Mouse (Mus musculus): ENCODE data around the gene Pccb. TPM values are rescaled to one million over a fixed set of nuclear protein-coding genes. Genes with fewer than 3 reads are reported as not detected.
A peak's percentile ranks its signal among the peaks of the same experiment; 100 is the strongest.

The Pccb gene
- 16.9 and 19.1 TPM in 2 replicates for polyA plus RNA-seq (2016; fragmentation: Nextera tagmentation; extraction: Ambion mirVana)

DNA sequence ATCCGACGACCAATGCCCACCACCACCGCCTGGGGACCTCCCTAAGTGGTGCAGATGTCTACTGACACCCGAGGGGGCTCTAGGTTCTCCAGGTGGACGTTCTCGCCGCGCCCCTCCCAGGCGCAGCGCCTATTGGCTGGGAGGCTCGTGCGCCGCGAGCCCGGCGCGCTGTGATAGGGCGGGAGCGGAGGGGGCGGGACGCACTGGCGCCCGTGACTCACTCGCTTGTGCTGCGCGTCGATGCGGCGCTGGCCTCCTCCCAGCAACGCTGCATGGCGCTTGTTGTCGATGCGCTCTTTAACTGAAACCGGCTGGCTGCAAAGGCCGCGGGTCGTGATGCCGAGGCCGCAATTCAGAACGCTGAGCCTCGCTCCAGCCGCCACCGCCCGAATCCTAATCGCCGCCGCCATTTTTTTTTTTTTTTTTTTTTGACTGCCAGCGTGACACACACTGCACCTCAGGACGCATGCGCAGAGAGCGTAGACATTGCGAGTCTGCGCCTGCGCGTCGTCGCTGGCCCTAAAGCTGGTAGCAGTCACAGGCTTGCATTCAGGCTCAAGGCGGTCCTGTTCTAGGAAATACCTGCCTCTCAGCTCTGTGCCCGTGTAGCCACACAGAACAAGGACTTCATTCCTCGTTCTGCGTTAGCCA, at the start of gene Pccb:
Gene Pccb (minus strand): TSS at position 451 of the 651 bp plus-strand sequence.
- peak; percentile 100 for ATAC-seq (ENCODE audit: low FRiP score, low read depth)
- under 1% methylated on average over 58 of the region's 61 CpGs for WGBS
- H3K9me3 ChIP-seq: no peaks in the 10 kb centered on the region
- peak within 1 kb of the TSS; percentile 69 for H3K9ac ChIP-seq (replicated peaks)
- H3K36me3 ChIP-seq: no peaks in the 10 kb centered on the region
- H3K27me3 ChIP-seq: no peaks in the 10 kb centered on the region
- peak within 1 kb of the TSS; percentile 67 for H3K4me3 ChIP-seq
- H3K4me1 ChIP-seq: peaks cover 9% of the 10 kb centered on the region; the same call in 1 of the 2 replicates
- peak within 1 kb of the TSS; percentile 57 for H3K4me2 ChIP-seq (replicated peaks)
- H3K27ac ChIP-seq (replicated peaks): peak within 1 kb of the TSS; percentile 96

- no peak overlapping the region for H3K27ac ChIP-seq (replicated peaks)
- H3K36me3 ChIP-seq: no peaks in the 10 kb centered on the region
- ATAC-seq (ENCODE audit: low FRiP score, low read depth): no peak
- 97% methylated on average over 3 of the region's 3 CpGs for WGBS
- H3K4me1 ChIP-seq: peaks cover 15% of the 10 kb centered on the region
- H3K4me3 ChIP-seq: no peak overlapping the region
- no peak overlapping the region for H3K9ac ChIP-seq (replicated peaks)
- H3K4me2 ChIP-seq (replicated peaks): no peak overlapping the region
- no peaks in the 10 kb centered on the region for H3K27me3 ChIP-seq
- no peaks in the 10 kb centered on the region for H3K9me3 ChIP-seq
Measured at GRCm38 (mm10) chr9:101083728-101084127, 49.0 kb upstream of the Pccb start.

DNA sequence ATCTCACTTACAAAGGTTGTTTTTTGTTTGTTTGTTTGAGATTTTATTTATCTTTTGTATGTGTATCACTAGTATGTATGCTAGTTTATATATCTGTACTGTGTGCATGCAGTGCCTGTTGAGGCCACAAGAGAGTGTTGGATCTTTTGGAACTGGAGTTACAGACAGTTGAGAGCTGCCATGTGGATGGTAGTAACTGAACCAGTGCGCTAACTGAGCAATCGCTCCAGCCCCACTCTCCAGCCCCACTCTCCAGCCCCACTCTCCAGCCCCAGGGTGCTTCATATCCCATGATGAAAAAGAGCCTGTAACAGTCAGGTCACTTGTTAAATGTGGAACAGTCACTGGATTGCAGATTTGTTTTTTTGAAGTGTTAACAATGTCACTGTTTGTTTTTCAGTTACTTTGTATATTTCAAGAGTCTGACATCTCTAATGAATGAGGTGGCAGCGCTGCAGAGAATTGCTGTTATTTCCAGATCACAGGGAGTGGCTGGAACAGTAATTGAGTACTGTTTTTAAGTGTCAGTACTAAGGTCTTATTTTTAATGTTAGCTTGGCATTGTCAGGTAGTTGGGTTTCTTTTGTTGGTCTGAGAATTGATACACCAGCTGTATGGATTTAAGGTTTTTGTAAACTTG, 45.5 kb upstream of the Pccb start:
- Histone ChIP-seq H3K4me1 (peaks cover 37% of the 10 kb centered on the region), H3K27me3 (no peaks in the 10 kb centered on the region), H3K27ac (replicated peaks) (no peak overlapping the region), H3K9ac (replicated peaks) (no peak overlapping the region), H3K4me3 (no peak overlapping the region), H3K9me3 (no peaks in the 10 kb centered on the region), H3K36me3 (no peaks in the 10 kb centered on the region), H3K4me2 (replicated peaks) (no peak overlapping the region; the same call in 1 of the 2 replicates)
- ATAC-seq (ENCODE audit: low FRiP score, low read depth): no peak
- 81% methylated on average over 3 of the region's 3 CpGs for WGBS

DNA sequence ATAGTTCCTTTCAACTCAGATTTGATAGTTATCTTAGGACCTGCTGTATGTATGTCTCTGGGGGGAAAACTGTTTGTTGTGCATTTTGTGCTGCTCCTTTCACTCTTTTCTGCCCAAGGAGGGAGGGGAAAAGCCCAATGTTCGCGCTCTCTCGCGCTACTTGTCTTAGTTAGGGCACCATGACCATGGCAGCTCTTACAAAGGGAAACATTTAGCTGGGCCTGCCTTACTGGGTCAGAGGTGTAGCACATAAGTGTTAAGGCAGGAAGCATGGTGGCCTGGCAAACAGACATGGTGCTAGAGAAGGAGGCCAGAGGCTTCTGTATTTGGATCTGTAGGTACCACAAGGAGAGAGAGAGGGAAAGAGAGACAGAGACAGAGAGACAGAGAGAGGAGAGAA, 43.9 kb upstream of the Pccb start:
- Histone ChIP-seq H3K4me2 (replicated peaks) (peak overlapping the region; percentile 93), H3K9ac (replicated peaks) (no peak overlapping the region), H3K27ac (replicated peaks) (no peak overlapping the region), H3K9me3 (no peaks in the 10 kb centered on the region), H3K4me1 (peaks cover 37% of the 10 kb centered on the region), H3K27me3 (no peaks in the 10 kb centered on the region), H3K36me3 (no peaks in the 10 kb centered on the region), H3K4me3 (peak overlapping the region; percentile 1)
- 72% methylated on average over 4 of the region's 4 CpGs for WGBS
- no peak for ATAC-seq (ENCODE audit: low FRiP score, low read depth)

- H3K36me3 ChIP-seq: no peaks in the 10 kb centered on the region
- no peaks in the 10 kb centered on the region for H3K9me3 ChIP-seq
- peak overlapping the region; percentile 93 for H3K4me2 ChIP-seq (replicated peaks)
- no peaks in the 10 kb centered on the region for H3K27me3 ChIP-seq
- ATAC-seq (ENCODE audit: low FRiP score, low read depth): no peak
- H3K4me1 ChIP-seq: peaks cover 37% of the 10 kb centered on the region
- H3K9ac ChIP-seq (replicated peaks): peak overlapping the region; percentile 97
- H3K4me3 ChIP-seq: peak overlapping the region; percentile 98
- H3K27ac ChIP-seq (replicated peaks): no peak overlapping the region
Measured at GRCm38 (mm10) chr9:101077486-101077885, 42.8 kb upstream of the Pccb start.

DNA sequence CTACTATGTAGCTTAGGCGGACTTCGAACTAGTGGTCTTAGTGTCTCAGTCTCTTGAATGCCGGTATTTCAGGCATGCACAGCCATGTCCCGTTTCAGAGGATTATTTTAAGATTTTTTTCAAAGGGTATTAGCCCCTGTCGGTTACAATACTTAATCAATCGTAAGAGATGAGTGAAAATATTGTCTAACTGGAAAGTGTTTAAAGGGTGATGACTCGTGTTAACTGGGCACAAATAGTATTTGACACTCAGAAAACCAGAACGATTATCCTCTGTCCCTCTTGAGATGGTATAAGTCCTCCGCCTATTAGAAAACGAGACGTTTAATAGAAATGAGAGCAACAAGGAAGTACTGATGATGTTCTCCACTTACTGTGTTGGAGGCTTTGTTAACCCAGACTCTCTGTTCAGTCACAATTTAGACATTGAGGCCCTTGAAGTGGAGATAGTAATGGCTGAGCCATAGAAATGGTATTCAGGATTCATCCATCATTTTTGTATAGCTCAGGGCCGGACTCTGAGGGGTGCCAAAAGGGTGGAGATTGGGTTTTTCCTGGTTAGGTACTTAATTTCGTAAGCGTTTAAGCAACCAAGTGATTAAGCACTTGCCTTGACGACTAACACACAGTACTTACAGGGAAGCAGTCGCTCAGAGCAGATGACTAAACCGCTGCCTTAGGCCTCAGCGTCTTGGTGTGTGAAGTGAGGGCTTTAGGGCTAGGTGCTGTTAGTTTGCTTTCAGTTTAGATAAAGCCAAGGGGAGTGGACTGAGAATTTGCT, 41.6 kb upstream of the Pccb start:
- Histone ChIP-seq H3K4me2 (replicated peaks) (peak overlapping the region; percentile 93), H3K4me3 (peak overlapping the region; percentile 98), H3K27me3 (no peaks in the 10 kb centered on the region), H3K9ac (replicated peaks) (peak overlapping the region; percentile 97), H3K36me3 (no peaks in the 10 kb centered on the region), H3K9me3 (no peaks in the 10 kb centered on the region), H3K27ac (replicated peaks) (no peak overlapping the region), H3K4me1 (peaks cover 37% of the 10 kb centered on the region)
- ATAC-seq (ENCODE audit: low FRiP score, low read depth): no peak
- under 1% methylated on average over 18 of the region's 18 CpGs for WGBS

DNA sequence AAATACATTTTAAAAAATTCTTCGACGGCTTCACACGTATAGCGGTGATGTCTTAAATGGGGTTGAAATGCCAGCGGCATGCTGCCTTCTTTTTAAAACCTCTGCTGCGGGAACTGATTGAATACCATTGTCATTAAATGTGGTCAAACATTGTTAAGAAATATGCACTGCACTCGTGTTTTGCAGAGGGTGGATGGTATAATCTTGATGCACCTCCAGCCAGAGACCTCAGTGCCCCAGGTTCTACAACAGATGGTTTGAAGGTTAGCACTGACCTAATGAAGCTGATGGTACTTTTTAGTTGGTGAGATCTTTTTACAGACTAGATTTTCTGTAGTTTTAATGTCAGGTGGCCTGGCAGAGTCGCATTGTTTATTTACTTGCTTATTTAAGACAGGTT, 41.0 kb upstream of the Pccb start:
- peak overlapping the region; percentile 93 for H3K4me2 ChIP-seq (replicated peaks)
- no peak overlapping the region for H3K27ac ChIP-seq (replicated peaks)
- peak overlapping the region; percentile 97 for H3K9ac ChIP-seq (replicated peaks)
- no peaks in the 10 kb centered on the region for H3K36me3 ChIP-seq
- under 1% methylated on average over 8 of the region's 8 CpGs for WGBS
- ATAC-seq (ENCODE audit: low FRiP score, low read depth): no peak
- peaks cover 37% of the 10 kb centered on the region for H3K4me1 ChIP-seq
- H3K27me3 ChIP-seq: no peaks in the 10 kb centered on the region
- no peaks in the 10 kb centered on the region for H3K9me3 ChIP-seq
- peak overlapping the region; percentile 98 for H3K4me3 ChIP-seq

DNA sequence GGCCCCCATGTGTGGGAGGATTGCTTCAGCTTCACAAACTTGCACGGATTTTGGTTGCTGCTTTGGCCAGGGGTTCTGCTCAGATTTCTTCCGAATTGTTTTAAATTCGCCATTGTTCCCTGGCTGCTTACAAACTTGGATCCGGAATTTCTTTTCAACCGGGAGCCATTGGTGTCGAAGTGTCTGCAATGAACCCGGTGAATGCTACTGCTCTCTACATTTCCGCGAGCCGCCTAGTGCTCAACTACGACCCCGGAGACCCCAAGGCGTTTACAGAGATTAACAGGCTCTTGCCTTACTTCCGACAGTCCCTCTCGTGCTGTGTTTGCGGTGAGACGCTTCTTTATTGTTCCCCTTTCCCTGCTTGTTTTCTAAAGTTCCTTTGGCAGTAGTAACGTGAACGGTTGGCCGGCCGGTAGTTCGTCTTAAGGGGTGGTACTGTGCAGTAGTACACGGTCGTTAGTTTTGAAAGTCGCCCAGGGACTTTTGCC, 40.4 kb upstream of the Pccb start:
- under 1% methylated on average over 25 of the region's 25 CpGs for WGBS
- H3K27ac ChIP-seq (replicated peaks): peak overlapping the region; percentile 99
- peak overlapping the region; percentile 93 for H3K4me2 ChIP-seq (replicated peaks)
- peaks cover 35% of the 10 kb centered on the region for H3K4me1 ChIP-seq
- H3K27me3 ChIP-seq: no peaks in the 10 kb centered on the region
- no peak for ATAC-seq (ENCODE audit: low FRiP score, low read depth)
- no peaks in the 10 kb centered on the region for H3K36me3 ChIP-seq
- no peaks in the 10 kb centered on the region for H3K9me3 ChIP-seq
- peak overlapping the region; percentile 97 for H3K9ac ChIP-seq (replicated peaks)
- peak overlapping the region; percentile 98 for H3K4me3 ChIP-seq

GRCm38 (mm10) chr9:101074332-101075021, 39.8 kb upstream of the Pccb start:
- H3K9ac ChIP-seq (replicated peaks): peak overlapping the region; percentile 97
- no peaks in the 10 kb centered on the region for H3K36me3 ChIP-seq
- under 1% methylated on average over 78 of the region's 100 CpGs for WGBS
- H3K4me2 ChIP-seq (replicated peaks): peak overlapping the region; percentile 93
- peak overlapping the region; percentile 98 for H3K4me3 ChIP-seq
- no peaks in the 10 kb centered on the region for H3K27me3 ChIP-seq
- peak; percentile 68 for ATAC-seq (ENCODE audit: low FRiP score, low read depth)
- H3K27ac ChIP-seq (replicated peaks): peak overlapping the region; percentile 99
- peaks cover 29% of the 10 kb centered on the region for H3K4me1 ChIP-seq
- H3K9me3 ChIP-seq: no peaks in the 10 kb centered on the region

DNA sequence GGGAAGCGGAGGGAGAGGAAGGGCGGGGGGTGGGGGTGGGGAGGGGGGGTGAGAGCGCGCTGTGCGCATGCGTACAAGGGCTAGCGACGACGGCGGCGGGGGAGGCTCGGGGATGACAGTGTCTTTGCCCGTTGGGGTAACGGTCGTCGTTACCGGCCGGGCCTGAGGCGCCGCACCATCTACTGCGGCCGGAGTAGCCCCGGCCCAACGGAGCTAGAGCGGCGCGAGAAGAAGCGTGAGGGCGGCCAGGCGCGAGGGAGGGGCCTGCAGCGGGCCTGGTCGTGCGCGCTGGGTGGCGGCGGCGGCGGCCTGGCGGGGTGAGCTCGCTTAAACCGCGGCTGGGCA, 39.3 kb upstream of the Pccb start, which contains the start of gene Msl2:
Gene Msl2 (plus strand): TSS at position 115 of the 345 bp plus-strand sequence.
- Histone ChIP-seq H3K27me3 (no peaks in the 10 kb centered on the region), H3K4me1 (peaks cover 24% of the 10 kb centered on the region), H3K4me3 (peak within 1 kb of the TSS; percentile 98), H3K36me3 (no peaks in the 10 kb centered on the region), H3K27ac (replicated peaks) (peak within 1 kb of the TSS; percentile 99), H3K4me2 (replicated peaks) (peak within 1 kb of the TSS; percentile 93), H3K9me3 (no peaks in the 10 kb centered on the region), H3K9ac (replicated peaks) (peak within 1 kb of the TSS; percentile 97)
- peak; percentile 85 for ATAC-seq (ENCODE audit: low FRiP score, low read depth)
- 0% methylated on average over 28 of the region's 43 CpGs for WGBS

DNA sequence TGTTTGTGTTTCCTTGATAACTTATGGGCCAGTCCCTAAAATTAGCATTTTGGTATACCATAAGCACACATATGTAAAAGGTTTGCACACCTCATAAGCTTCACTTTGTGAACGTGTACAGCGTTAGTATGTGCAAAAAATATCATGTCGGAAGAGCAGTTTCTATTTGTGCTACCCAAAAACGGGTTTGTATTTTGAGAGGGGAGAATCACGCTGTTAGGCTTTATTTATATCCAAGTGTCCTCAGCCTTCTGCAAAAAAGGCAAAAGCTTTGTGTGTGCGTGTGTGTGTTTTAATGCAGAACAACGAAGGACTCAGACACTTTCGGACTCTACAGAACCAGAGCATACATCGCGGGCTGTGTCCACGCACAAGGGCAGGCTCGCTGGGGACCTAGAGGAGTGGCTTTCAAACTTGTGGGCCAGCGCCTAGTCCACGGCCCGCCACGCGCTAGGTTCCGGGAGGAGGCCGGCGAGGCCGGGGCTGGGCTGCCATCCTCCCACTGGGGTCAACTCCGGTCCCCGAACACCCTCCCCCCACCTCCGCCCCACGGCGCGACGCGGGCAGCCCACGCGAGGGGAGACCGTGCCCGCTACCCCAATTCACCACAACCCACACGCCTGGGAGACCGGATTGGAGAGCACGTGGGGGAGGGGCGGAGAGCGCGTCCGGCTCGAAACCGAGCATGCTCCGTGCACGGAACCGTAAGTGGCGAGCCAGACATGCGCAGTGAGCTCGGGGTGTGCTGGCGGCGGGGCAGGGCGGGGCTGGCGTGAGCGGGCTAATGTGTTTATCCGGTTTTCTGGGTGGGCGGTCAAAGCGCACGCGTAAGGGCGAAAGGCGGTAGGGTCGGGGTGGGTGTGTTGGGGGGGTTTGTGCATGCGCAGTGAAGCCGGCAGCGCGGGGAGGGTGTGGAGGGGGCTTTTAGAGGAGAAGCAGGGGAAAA, 38.6 kb upstream of the Pccb start:
- Histone ChIP-seq H3K4me3 (peak overlapping the region; percentile 98), H3K9ac (replicated peaks) (peak overlapping the region; percentile 97), H3K27me3 (no peaks in the 10 kb centered on the region), H3K36me3 (no peaks in the 10 kb centered on the region), H3K9me3 (no peaks in the 10 kb centered on the region), H3K27ac (replicated peaks) (peak overlapping the region; percentile 99), H3K4me1 (peaks cover 18% of the 10 kb centered on the region), H3K4me2 (replicated peaks) (peak overlapping the region; percentile 67)
- peak; percentile 93 for ATAC-seq (ENCODE audit: low FRiP score, low read depth)
- WGBS: 2% methylated on average over 65 of the region's 65 CpGs
